Mouse (Mus musculus) intestine, embryonic 14.5 days (tissue): Measurements from ENCODE around the gene Pdzph1. TPM values are rescaled to one million over a fixed set of nuclear protein-coding genes. Genes with fewer than 3 reads are reported as not detected.

Source experiments
- ATAC-seq: fragments of 200-750 bp; cut with Nextera tagmentation; replicated peaks from 2 replicates; pipeline ENCODE4 v1.8.0; 2017; ENCODE audit warnings: low read depth, moderate number of reproducible peaks, moderate TSS enrichment, moderate library complexity; ENCODE audit not compliant: low FRiP score, low TSS enrichment
- DNase-seq: peaks from one replicate; pipeline ENCODE4 v3.0.0-alpha.2; 2018; ENCODE audit warnings: low spot score
- H3K27ac ChIP-seq: fragments of 300-500 bp; sonication (generic); 2 replicates; pipeline ENCODE4 v1.5.1; 2014; ENCODE audit warnings: low read depth, mild to moderate bottlenecking, control low read depth
- H3K27me3 ChIP-seq: fragments of 300-500 bp; sonication (generic); replicated peaks from 2 replicates; pipeline ENCODE4 v1.6.1; 2014; ENCODE audit warnings: low read length, control low read depth; ENCODE audit not compliant: control insufficient read depth, insufficient read depth
- H3K36me3 ChIP-seq: fragments of 300-500 bp; sonication (generic); 2 replicates; pipeline ENCODE4 v1.6.1; 2014; ENCODE audit warnings: low read length, control low read depth; ENCODE audit not compliant: control insufficient read depth, insufficient read depth
- H3K4me1 ChIP-seq: fragments of 300-500 bp; sonication (generic); replicated peaks from 2 replicates; pipeline ENCODE4 v1.6.1; 2014; ENCODE audit warnings: low read length, control low read depth, mixed read lengths; ENCODE audit not compliant: control insufficient read depth, insufficient read depth
- H3K4me2 ChIP-seq: fragments of 300-500 bp; sonication (generic); 2 replicates; pipeline ENCODE4 v1.6.1; 2014; ENCODE audit warnings: low read length
- H3K4me3 ChIP-seq: fragments of 300-500 bp; sonication (generic); 2 replicates; pipeline ENCODE4 v1.5.1; 2014; ENCODE audit warnings: low read depth, low read length, control low read depth, mixed read lengths
- H3K9ac ChIP-seq: fragments of 300-500 bp; sonication (generic); 2 replicates; pipeline ENCODE4 v1.6.1; 2014; ENCODE audit warnings: mild to moderate bottlenecking, low read length
- H3K9me3 ChIP-seq: fragments of 300-500 bp; sonication (generic); 2 replicates; pipeline ENCODE4 v1.6.1; 2016; ENCODE audit warnings: low read length, control low read depth; ENCODE audit not compliant: control insufficient read depth
- WGBS: fragments of 180-500 bp; shearing (Covaris S2); extraction: QIAGEN DNeasy Blood & Tissue Kit; methylation state at CpG from one replicate; pipeline ENCODE4 v1.1.7; 2014; 5-methylcytosine and 5-hydroxymethylcytosine counted together
- polyA plus RNA-seq: library from polyadenylated mRNA; unstranded; fragments of >200 nt; fragmentation: Nextera tagmentation; extraction: Ambion mirVana; gene quantifications from 2 replicates; pipeline ENCODE4 v1.2.1, GENCODE M21; 2014

Gene Pdzph1
- polyA plus RNA-seq, 1 experiment from 2014 or later: 0.26 TPM

GRCm38 (mm10) chr17:59011546-59012307, 20.6 kb upstream of the Pdzph1 start:
- WGBS: 83% methylated on average over 13 of the region's 13 CpGs
- Histone ChIP-seq H3K9me3 (no peaks in the 10 kb centered on the region), H3K4me1 (no peaks in the 10 kb centered on the region; the same call in 1 of the 2 replicates), H3K27ac (no peak overlapping the region), H3K4me3 (no peak overlapping the region), H3K36me3 (no peaks in the 10 kb centered on the region), H3K27me3 (no peaks in the 10 kb centered on the region), H3K9ac (no peak overlapping the region), H3K4me2 (peak overlapping the region; percentile 87; the same call in 1 of the 2 replicates)
- ATAC-seq: no peak
- DNase-seq: no peak

- Histone ChIP-seq H3K4me1 (no peaks in the 10 kb centered on the region), H3K27ac (no peak overlapping the region), H3K4me2 (no peak overlapping the region), H3K9ac (no peak overlapping the region), H3K27me3 (no peaks in the 10 kb centered on the region), H3K9me3 (no peaks in the 10 kb centered on the region), H3K36me3 (no peaks in the 10 kb centered on the region), H3K4me3 (no peak overlapping the region)
- WGBS: 52% methylated on average over 5 of the region's 5 CpGs
- DNase-seq (no peak), ATAC-seq (no peak)
These were observed 17.9 kb downstream of the Pdzph1 start for GRCm38 (mm10) chr17:58973237-58973636.

- no peak overlapping the region for H3K27ac ChIP-seq
- DNase-seq (no peak), ATAC-seq (no peak)
- H3K9ac ChIP-seq: no peak overlapping the region
- WGBS: 35% methylated on average over 3 of the region's 3 CpGs
- H3K36me3 ChIP-seq: no peaks in the 10 kb centered on the region
- H3K9me3 ChIP-seq: no peaks in the 10 kb centered on the region
- no peak overlapping the region for H3K4me2 ChIP-seq
- no peaks in the 10 kb centered on the region for H3K27me3 ChIP-seq
- H3K4me3 ChIP-seq: no peak overlapping the region
- H3K4me1 ChIP-seq: no peaks in the 10 kb centered on the region
These were observed 31.3 kb downstream of the Pdzph1 start for GRCm38 (mm10) chr17:58959905-58960304.

DNA sequence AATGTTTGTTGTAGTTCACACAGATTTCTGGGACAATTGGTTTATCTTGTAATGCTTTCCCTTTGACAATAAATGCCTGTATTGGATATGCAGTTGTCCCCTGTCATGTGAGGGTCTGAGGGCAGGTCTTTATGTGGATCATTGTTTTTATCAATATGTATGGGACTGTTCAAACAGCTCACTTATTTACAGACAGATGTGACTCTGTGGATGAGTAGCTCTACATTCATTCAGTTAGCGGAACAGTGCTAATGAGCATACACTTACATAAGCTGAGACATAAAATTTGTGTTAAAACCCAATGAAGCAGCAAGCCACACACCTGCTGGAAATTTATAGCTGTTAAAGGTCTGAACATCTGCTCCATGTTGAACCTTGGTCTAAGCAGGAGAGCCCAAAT, 34.1 kb downstream of the Pdzph1 start:
- H3K4me3 ChIP-seq: no peak overlapping the region
- no peaks in the 10 kb centered on the region for H3K4me1 ChIP-seq

GRCm38 (mm10) chr17:58943015-58943822, 48.0 kb downstream of the Pdzph1 start:
- Histone ChIP-seq H3K27me3 (no peaks in the 10 kb centered on the region), H3K9me3 (no peaks in the 10 kb centered on the region), H3K4me2 (no peak overlapping the region), H3K27ac (no peak overlapping the region), H3K9ac (no peak overlapping the region), H3K4me3 (no peak overlapping the region), H3K36me3 (no peaks in the 10 kb centered on the region), H3K4me1 (no peaks in the 10 kb centered on the region)
- 81% methylated on average over 10 of the region's 10 CpGs for WGBS
- DNase-seq (no peak), ATAC-seq (no peak)

More for the DNA sequence above, 34.1 kb downstream of the Pdzph1 start:
- 93% methylated on average over 1 of the region's 1 CpGs for WGBS
- no peak for ATAC-seq
- no peaks in the 10 kb centered on the region for H3K9me3 ChIP-seq
- no peak overlapping the region for H3K4me2 ChIP-seq
- H3K27me3 ChIP-seq: no peaks in the 10 kb centered on the region
- H3K27ac ChIP-seq: no peak overlapping the region
- no peak for DNase-seq
- H3K9ac ChIP-seq: no peak overlapping the region
- no peaks in the 10 kb centered on the region for H3K36me3 ChIP-seq

- no peaks in the 10 kb centered on the region for H3K27me3 ChIP-seq
- H3K4me3 ChIP-seq: no peak overlapping the region
- H3K9me3 ChIP-seq: no peaks in the 10 kb centered on the region
- ATAC-seq: no peak
- H3K4me2 ChIP-seq: no peak overlapping the region
- H3K4me1 ChIP-seq: no peaks in the 10 kb centered on the region
- DNase-seq: no peak
- WGBS: 76% methylated on average over 1 of the region's 1 CpGs
- no peak overlapping the region for H3K9ac ChIP-seq
- H3K27ac ChIP-seq: no peak overlapping the region
- no peaks in the 10 kb centered on the region for H3K36me3 ChIP-seq
These were observed 52.6 kb downstream of the Pdzph1 start for GRCm38 (mm10) chr17:58938598-58938997.

DNA sequence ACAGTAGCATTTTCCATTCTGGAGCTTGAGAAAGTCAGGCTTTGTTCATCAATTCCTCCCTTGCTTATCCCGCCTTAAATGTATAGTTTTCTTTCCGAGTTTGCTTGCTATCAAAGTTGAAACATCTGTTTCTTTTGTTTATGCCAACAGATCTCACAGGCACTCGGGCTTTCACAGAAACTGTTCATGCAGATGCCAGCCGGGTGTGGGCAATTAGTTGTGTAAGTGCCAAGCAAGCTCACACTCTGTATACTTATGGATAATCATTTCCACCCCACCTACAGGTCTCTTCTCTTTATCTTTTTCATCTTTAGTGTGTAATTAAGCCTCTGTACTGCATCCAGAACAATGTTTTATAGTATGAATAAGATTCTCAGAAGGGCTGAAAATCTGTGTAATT, 53.6 kb downstream of the Pdzph1 start:
- Histone ChIP-seq H3K9ac (no peak overlapping the region), H3K36me3 (no peaks in the 10 kb centered on the region), H3K9me3 (no peaks in the 10 kb centered on the region), H3K27ac (no peak overlapping the region), H3K27me3 (no peaks in the 10 kb centered on the region), H3K4me1 (no peaks in the 10 kb centered on the region), H3K4me2 (no peak overlapping the region), H3K4me3 (no peak overlapping the region)
- DNase-seq: no peak
- no peak for ATAC-seq
- WGBS: 43% methylated on average over 4 of the region's 4 CpGs

- Histone ChIP-seq H3K4me1 (no peaks in the 10 kb centered on the region), H3K9me3 (no peaks in the 10 kb centered on the region), H3K9ac (no peak overlapping the region), H3K4me3 (no peak overlapping the region), H3K27me3 (no peaks in the 10 kb centered on the region), H3K27ac (no peak overlapping the region), H3K4me2 (no peak overlapping the region), H3K36me3 (no peaks in the 10 kb centered on the region)
- 39% methylated on average over 1 of the region's 1 CpGs for WGBS
- ATAC-seq (no peak), DNase-seq (no peak)
These were observed 58.2 kb downstream of the Pdzph1 start for GRCm38 (mm10) chr17:58932983-58933280.
